Mouse (Mus musculus) urinary bladder, postnatal 14 days (tissue): ENCODE measurements around the gene Gsdma.
"Not testable (repeated sequence)": the region's sequence is repeated elsewhere in the genome, so short reads cannot be mapped to it uniquely, and the experiment has no call there.

ENCODE experiments used
- DNase-seq: peaks from one replicate; pipeline ENCODE4 v3.0.0; 2021; ENCODE audit warnings: low spot score

Gsdma gene

GRCm38 (mm10) chr11:98710416-98711045, 46.4 kb downstream of the Gsdma start:
- peak; percentile 87 for DNase-seq

GRCm38 (mm10) chr11:98711046-98711434, 46.9 kb downstream of the Gsdma start:
- DNase-seq: no peak

GRCm38 (mm10) chr11:98712009-98712408, 47.9 kb downstream of the Gsdma start:
- DNase-seq: not testable (repeated sequence)

- DNase-seq: no peak
Measured at GRCm38 (mm10) chr11:98713703-98714102, 49.6 kb downstream of the Gsdma start.

- DNase-seq: no peak
Measured at GRCm38 (mm10) chr11:98715946-98716345, 51.8 kb downstream of the Gsdma start.

- DNase-seq: peak; percentile 73
Measured at GRCm38 (mm10) chr11:98717904-98718303, 53.8 kb downstream of the Gsdma start.

GRCm38 (mm10) chr11:98720756-98721155, 56.6 kb downstream of the Gsdma start:
- DNase-seq: no peak

GRCm38 (mm10) chr11:98721458-98722226, 57.5 kb downstream of the Gsdma start:
- peak; percentile 67 for DNase-seq

GRCm38 (mm10) chr11:98723098-98723497, 58.9 kb downstream of the Gsdma start:
- no peak for DNase-seq

GRCm38 (mm10) chr11:98725926-98726506, 61.9 kb downstream of the Gsdma start:
- no peak for DNase-seq
